Mouse (Mus musculus) monocyte, adult 2 months (primary cell): Measurements from ENCODE around the gene Trp63.

Source experiments
- DNase-seq, 2 experiments: peaks; one replicate each; pipeline ENCODE4 v3.0.0; 2022; ENCODE audit warnings: low spot score in 2 of 2, low read depth in 1 of 2

The Trp63 gene

GRCm38 (mm10) chr16:25777501-25777900, 93.9 kb downstream of the Trp63 start:
- DNase-seq: no peak

GRCm38 (mm10) chr16:25779964-25780363, 96.4 kb downstream of the Trp63 start:
- no peak for DNase-seq

DNA sequence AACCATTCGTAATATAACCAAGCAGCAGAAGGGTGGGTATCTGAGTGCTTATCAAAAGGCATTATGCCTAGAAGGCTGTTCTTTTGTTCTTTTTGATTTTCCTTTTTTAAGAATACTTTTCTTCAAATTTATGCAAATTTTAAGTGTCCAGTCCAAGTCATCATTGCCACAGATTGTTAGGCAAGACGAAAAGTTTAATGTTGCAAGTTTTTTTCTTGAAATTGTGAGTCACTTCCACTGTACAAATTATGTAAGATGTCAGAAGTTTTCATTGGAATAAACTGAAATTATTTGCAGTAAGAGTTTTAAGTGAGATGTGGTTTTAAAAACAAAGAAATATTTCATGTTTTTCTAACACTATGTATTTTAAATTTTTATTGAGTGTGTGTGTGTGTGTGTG, 100.7 kb downstream of the Trp63 start:
- DNase-seq: no peak

DNA sequence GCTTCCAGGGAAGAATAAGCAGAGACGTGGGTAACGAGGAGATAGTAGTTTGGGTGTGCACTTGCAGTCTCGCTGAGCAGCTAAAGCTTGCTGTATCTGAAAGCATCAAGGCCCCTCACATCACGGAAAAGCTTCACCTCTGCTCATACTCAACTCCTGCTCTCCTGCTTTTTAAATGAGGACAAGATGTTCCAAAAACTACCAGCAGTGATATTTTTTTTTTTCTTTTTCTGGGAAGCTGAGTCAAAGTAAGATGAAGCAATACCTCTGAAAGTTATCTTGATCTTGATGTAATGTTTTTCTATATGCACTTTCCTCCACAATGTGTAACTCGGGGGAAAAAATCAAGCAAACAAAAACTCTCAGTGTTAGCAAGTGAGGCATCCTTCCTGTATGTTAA, 102.9 kb downstream of the Trp63 start:
- DNase-seq: no peak

DNA sequence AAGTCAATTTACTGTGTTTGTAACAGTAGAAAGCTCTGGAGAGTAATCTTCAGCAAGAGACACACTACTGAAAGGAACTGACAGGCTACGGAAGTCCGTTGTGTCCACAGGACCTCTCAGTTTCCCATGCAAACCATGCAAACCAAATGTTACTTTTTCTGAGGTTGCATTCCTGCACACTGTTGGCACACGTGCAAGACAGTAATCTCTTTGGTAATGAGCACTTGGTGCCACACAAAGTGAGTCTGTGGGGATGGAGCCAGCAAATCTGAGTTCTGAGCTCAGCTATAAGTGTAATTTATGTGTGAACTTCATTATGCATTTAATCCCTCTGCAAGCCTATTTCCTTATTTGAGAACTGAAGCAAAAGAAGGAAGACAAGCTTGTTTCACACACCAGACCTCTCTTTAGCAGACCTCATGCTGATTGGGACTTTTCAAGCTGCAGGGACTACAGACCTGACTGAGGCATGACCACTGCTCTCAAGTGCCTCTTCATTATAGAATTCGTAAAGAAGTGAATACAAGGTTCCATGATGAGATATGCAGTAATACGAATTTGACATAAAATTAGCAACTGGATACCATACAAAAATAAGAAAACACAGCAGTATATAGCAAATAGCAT, 109.2 kb downstream of the Trp63 start:
- DNase-seq: no peak

DNA sequence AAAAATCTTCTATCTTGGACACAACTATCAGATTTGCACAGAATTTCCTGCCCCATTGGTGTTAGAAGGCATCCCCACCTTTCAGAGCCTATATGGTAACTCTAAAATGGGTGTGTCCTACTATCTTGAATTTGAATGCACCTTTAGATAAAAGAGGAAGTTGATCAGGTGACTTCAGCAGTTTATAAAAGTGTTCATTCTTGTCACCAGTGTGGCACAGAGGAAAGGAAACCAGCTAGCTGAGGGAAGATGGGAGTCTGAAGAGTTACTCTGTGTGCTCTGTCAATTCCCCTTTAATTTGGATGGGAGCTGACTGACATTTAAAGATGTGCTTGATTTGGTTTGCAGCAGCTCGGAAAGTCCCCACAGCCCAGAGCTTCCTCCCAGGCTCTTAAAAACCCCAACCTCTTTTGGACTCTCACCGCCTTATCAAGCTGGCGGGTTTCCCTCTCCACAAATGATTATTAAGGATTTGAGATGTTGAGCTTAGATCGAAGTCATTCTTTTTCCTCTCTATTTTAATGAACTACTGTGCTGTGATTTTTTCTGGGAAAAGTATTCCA, 114.2 kb downstream of the Trp63 start:
- DNase-seq: no peak

- no peak for DNase-seq
Measured at GRCm38 (mm10) chr16:25799618-25800017, 116.1 kb downstream of the Trp63 start.

GRCm38 (mm10) chr16:25804955-25805354, 121.4 kb downstream of the Trp63 start:
- DNase-seq: no peak

DNA sequence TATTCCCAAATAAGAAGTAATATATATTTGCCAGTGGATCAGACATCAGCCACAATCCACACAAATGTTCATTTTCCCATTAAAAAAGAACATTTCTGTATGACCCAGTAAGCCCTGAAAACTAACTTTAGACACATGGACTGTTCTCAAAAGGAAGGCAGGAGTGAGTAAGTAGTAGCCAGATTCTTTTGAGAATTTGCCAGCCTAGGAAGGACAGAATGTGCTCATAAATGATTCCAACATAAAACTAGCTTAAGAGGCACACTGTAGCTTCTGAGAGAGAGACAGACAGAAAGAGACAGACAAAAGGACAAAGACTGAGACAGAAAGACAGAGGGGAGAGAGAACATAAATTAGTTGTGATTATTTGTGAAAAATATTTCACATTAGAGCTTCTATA, 123.6 kb downstream of the Trp63 start:
- no peak for DNase-seq

- no peak for DNase-seq
Measured at GRCm38 (mm10) chr16:25817753-25818624, 134.4 kb downstream of the Trp63 start.

- no peak for DNase-seq
Measured at GRCm38 (mm10) chr16:25826016-25826415, 142.5 kb downstream of the Trp63 start.

DNA sequence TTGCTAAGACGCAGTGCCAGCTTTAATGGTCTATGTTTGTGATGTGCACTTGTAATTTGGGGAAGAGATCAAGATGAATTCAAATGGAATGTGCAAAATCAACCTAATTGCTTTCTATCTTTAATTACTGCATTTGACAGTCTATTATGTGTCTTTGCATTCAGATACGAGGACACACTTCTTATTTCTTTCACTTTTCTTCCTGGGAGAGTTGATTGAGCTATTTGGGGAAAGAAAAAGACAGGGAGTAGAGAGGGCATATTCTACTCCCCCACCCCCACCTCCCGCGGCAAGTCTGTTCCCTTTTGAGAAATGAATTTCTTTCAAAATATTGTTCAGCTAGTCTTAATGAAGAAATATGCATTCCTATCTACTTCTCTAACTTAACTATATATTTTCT, 149.0 kb downstream of the Trp63 start:
- DNase-seq: no peak

DNA sequence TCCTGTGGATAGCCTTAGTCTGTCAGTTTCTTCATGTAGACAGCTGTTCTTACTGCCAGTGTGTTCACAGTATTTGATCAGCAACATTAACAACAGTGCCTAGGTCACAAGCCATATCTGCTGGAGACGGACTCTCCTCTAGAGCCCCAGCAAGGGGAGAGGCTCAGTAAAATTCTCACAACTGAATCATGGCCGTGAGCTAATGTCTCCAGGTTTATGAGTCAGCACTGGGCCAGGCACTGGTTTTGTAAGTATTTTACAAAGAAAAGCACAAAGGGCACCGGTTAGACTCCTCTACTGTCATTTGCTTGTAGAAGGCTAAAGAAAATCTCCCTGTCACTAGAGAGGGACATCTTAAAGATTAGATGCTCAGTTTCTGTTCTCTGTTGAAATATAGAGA, 151.7 kb downstream of the Trp63 start:
- no peak for DNase-seq

- DNase-seq: no peak
Measured at GRCm38 (mm10) chr16:25835723-25836122, 152.2 kb downstream of the Trp63 start.

- no peak for DNase-seq
Measured at GRCm38 (mm10) chr16:25842996-25843395, 159.4 kb downstream of the Trp63 start.

- no peak for DNase-seq
Measured at GRCm38 (mm10) chr16:25843625-25844024, 160.1 kb downstream of the Trp63 start.

DNA sequence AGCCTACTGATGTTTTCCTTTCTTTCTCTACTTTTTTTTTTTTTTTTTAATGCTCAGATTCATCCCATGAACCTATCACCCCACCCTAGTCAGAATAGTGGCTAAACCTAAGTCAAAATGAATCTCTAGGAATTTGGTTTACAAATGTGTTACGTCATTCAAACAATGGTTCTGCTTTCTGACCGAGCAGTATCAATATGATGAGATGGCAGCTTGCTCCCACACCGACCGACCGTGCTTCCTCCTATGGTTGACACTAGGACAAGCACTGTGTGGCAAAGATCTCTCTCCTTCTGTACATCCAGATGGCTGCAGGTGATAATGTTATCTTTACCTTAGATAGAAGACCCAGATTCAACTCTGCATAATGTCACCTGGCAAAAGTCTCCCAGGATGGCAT, 163.0 kb downstream of the Trp63 start:
- DNase-seq: no peak

GRCm38 (mm10) chr16:25848474-25848873, 164.9 kb downstream of the Trp63 start:
- DNase-seq: no peak

DNA sequence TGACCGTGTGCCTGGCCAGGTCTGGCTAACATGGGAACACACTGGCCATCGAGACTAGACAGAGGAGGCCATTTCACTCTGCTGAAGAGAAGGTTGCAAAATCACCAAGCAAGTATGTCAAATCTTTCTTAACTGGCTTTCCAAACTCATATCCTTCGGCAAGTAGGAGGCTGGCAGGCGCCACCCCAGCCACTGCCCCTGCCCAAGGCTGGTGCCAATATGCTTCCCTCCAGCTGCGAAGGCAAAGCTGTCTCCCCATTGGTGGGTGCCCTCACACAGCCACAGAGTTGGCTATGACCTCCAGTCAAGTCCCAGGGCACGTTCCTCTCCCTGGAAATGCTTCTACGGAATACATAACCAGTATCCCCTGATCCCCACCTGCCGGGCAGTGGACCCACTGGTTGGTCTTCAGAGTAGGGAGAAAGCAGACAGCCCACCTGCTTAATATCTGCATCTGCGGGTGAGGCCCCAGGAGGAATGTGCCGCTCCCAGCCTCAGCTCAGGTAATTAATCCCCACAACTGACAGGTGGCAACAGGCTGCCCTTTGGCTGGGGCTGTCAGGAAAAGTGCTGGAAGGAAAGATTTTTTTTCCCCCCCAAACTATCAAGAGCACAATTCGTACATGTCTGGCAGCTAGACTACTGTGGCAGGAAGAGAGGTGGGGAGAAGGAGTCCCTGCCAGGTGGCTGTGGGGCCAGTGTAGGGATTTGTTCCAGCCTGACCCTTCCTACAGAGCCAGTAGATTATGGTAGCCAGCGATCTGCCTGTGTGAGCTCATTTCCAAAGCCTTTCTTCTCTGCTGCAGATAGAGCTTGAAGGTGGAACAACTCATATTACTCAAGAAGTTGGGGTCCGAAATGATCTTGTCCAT, 166.3 kb downstream of the Trp63 start:
- DNase-seq: no peak

- DNase-seq: no peak
Measured at GRCm38 (mm10) chr16:25860731-25861505, 177.4 kb downstream of the Trp63 start.
